Comparison of ENCODE assay signal across 12 mouse cellular contexts in genomic region chrX:107149391-107149993, GRCm38 (mm10). TPM values are rescaled to one million over a fixed set of nuclear protein-coding genes. Genes with fewer than 3 reads are reported as not detected.
A peak's percentile ranks its signal among the peaks of the same experiment; 100 is the strongest.
DNase-seq lines count a peak whose midpoint lies in the region; ATAC-seq and TF ChIP-seq lines count a peak whose summit lies in the region.
"Had no signal": no experiment of that assay in that cellular context is flagged by ENCODE, and none has a peak within 500 bp of the region (broad histone marks: within the 10 kb centered on the region; RNA-seq: fewer than 3 reads in every experiment).

No protein-coding gene starts in this region.

- TF ChIP-seq CTCF in lung, adult 2 months (IDR thresholded peaks at IDR 0.05; ENCODE audit: insufficient read depth, low read length): no peak
- no peak for TF ChIP-seq CTCF in lung, postnatal 0 days (IDR thresholded peaks at IDR 0.05)

- TF ChIP-seq POLR2A in lung, adult 2 months (IDR thresholded peaks at IDR 0.05; ENCODE audit: borderline replicate concordance, extremely low read depth, low read depth, low read length): no peak

- no peaks in the 10 kb centered on the region for H3K4me1 ChIP-seq in embryonic facial prominence, embryonic 12.5 days
- no peaks in the 10 kb centered on the region for H3K4me1 ChIP-seq in embryonic facial prominence, embryonic 10.5 days
- H3K4me1 ChIP-seq in lung, adult 2 months (ENCODE audit: control insufficient read depth, insufficient read depth, low read length): no peaks in the 10 kb centered on the region
- H3K4me1 ChIP-seq in lung, postnatal 0 days (ENCODE audit: insufficient read depth, low read depth, low read length): no peaks in the 10 kb centered on the region
- no peaks in the 10 kb centered on the region for H3K4me1 ChIP-seq in embryonic facial prominence, embryonic 14.5 days (ENCODE audit: control insufficient read depth, insufficient read depth, low read length)
- no peaks in the 10 kb centered on the region for H3K4me1 ChIP-seq in midbrain, embryonic 16.5 days (ENCODE audit: control insufficient read depth, insufficient read depth, low read length)
- H3K4me1 ChIP-seq: midbrain, embryonic 10.5 days had no signal

- no peak overlapping the region for H3K4me2 ChIP-seq in embryonic facial prominence, embryonic 12.5 days (replicated peaks)
- no peak overlapping the region for H3K4me2 ChIP-seq in lung, postnatal 0 days (replicated peaks; ENCODE audit: low read depth, low read length)
- peak overlapping the region; percentile 18 for H3K4me2 ChIP-seq in embryonic facial prominence, embryonic 14.5 days (ENCODE audit: low read depth, low read length)
- no peak overlapping the region for H3K4me2 ChIP-seq in midbrain, embryonic 16.5 days (ENCODE audit: low read length)

- no peak overlapping the region for H3K4me3 ChIP-seq in embryonic facial prominence, embryonic 12.5 days
- no peak overlapping the region for H3K4me3 ChIP-seq in embryonic facial prominence, embryonic 10.5 days
- H3K4me3 ChIP-seq in lung, adult 2 months (replicated peaks; ENCODE audit: extremely low read depth, low read depth, low read length): peak overlapping the region; percentile 10
- no peak overlapping the region for H3K4me3 ChIP-seq in lung, postnatal 0 days (ENCODE audit: low read depth, low read length)
- H3K4me3 ChIP-seq in embryonic facial prominence, embryonic 14.5 days (ENCODE audit: low read depth, low read length): 0 out of 2 replicates have a peak overlapping the region, but pooled peaks have one; percentile 10
- no peak overlapping the region for H3K4me3 ChIP-seq in midbrain, embryonic 16.5 days (ENCODE audit: low read depth, low read length)
- H3K4me3 ChIP-seq: midbrain, embryonic 10.5 days had no signal

- 0 out of 2 replicates have a peak overlapping the region, but pooled peaks have one; percentile 41 for H3K27ac ChIP-seq in embryonic facial prominence, embryonic 12.5 days
- H3K27ac ChIP-seq in embryonic facial prominence, embryonic 10.5 days (replicated peaks): no peak overlapping the region
- H3K27ac ChIP-seq in lung, postnatal 0 days (ENCODE audit: low read length): no peak overlapping the region
- peak overlapping the region; percentile 82 for H3K27ac ChIP-seq in embryonic facial prominence, embryonic 14.5 days (replicated peaks; ENCODE audit: low read depth, low read length)
- H3K27ac ChIP-seq in midbrain, embryonic 16.5 days (ENCODE audit: low read length): no peak overlapping the region
- H3K27ac ChIP-seq: kidney, postnatal 0 days; midbrain, embryonic 10.5 days had no signal

- H3K36me3 ChIP-seq in embryonic facial prominence, embryonic 12.5 days: no peaks in the 10 kb centered on the region
- no peaks in the 10 kb centered on the region for H3K36me3 ChIP-seq in embryonic facial prominence, embryonic 10.5 days (replicated peaks)
- H3K36me3 ChIP-seq in lung, postnatal 0 days (ENCODE audit: insufficient read depth, low read length): no peaks in the 10 kb centered on the region
- H3K36me3 ChIP-seq in embryonic facial prominence, embryonic 14.5 days (ENCODE audit: control insufficient read depth, insufficient read depth, low read length): no peaks in the 10 kb centered on the region
- H3K36me3 ChIP-seq in midbrain, embryonic 16.5 days (ENCODE audit: control insufficient read depth, insufficient read depth, low read length): no peaks in the 10 kb centered on the region
- H3K36me3 ChIP-seq: midbrain, embryonic 10.5 days had no signal

- no peak for TF ChIP-seq EP300 in lung, postnatal 0 days (IDR thresholded peaks at IDR 0.05)

- H3K9ac ChIP-seq in embryonic facial prominence, embryonic 12.5 days: no peak overlapping the region
- H3K9ac ChIP-seq in lung, postnatal 0 days (replicated peaks; ENCODE audit: low read depth): no peak overlapping the region
- peak overlapping the region; percentile 22; the same call in 1 of the 2 replicates for H3K9ac ChIP-seq in embryonic facial prominence, embryonic 14.5 days (ENCODE audit: low read depth, low read length)
- no peak overlapping the region for H3K9ac ChIP-seq in midbrain, embryonic 16.5 days (ENCODE audit: low read depth, low read length)

- H3K27me3 ChIP-seq in embryonic facial prominence, embryonic 12.5 days: no peaks in the 10 kb centered on the region
- H3K27me3 ChIP-seq in embryonic facial prominence, embryonic 10.5 days (replicated peaks; ENCODE audit: low read depth, poor library complexity, severe bottlenecking): peaks cover 14% of the 10 kb centered on the region
- H3K27me3 ChIP-seq in lung, postnatal 0 days (replicated peaks; ENCODE audit: insufficient read depth, low read length): no peaks in the 10 kb centered on the region
- no peaks in the 10 kb centered on the region for H3K27me3 ChIP-seq in embryonic facial prominence, embryonic 14.5 days (replicated peaks; ENCODE audit: control insufficient read depth, insufficient read depth, low read length)
- no peaks in the 10 kb centered on the region for H3K27me3 ChIP-seq in midbrain, embryonic 16.5 days (ENCODE audit: control insufficient read depth, insufficient read depth, low read depth, low read length)

- H3K9me3 ChIP-seq in embryonic facial prominence, embryonic 12.5 days: no peaks in the 10 kb centered on the region
- H3K9me3 ChIP-seq in embryonic facial prominence, embryonic 10.5 days: no peaks in the 10 kb centered on the region
- no peaks in the 10 kb centered on the region for H3K9me3 ChIP-seq in lung, postnatal 0 days (ENCODE audit: low read length)
- no peaks in the 10 kb centered on the region for H3K9me3 ChIP-seq in embryonic facial prominence, embryonic 14.5 days (ENCODE audit: control insufficient read depth, low read length)
- no peaks in the 10 kb centered on the region for H3K9me3 ChIP-seq in midbrain, embryonic 16.5 days (replicated peaks; ENCODE audit: control insufficient read depth, low read length, poor library complexity, severe bottlenecking)
- H3K9me3 ChIP-seq: midbrain, embryonic 10.5 days had no signal

- WGBS in embryonic facial prominence, embryonic 12.5 days: 51% methylated on average over 4 of the region's 4 CpGs
- 62% methylated on average over 4 of the region's 4 CpGs for WGBS in embryonic facial prominence, embryonic 10.5 days
- WGBS in lung, adult 2 months: 40% methylated on average over 4 of the region's 4 CpGs
- WGBS in lung, postnatal 0 days: 41% methylated on average over 4 of the region's 4 CpGs
- 43% methylated on average over 4 of the region's 4 CpGs for WGBS in embryonic facial prominence, embryonic 14.5 days
- WGBS in midbrain, embryonic 16.5 days: 62% methylated on average over 4 of the region's 4 CpGs

- DNase-seq in embryonic facial prominence, embryonic 10.5 days (ENCODE audit: low spot score): no peak
- no peak for DNase-seq in lung, adult 2 months
- no peak for DNase-seq in lung, postnatal 0 days (ENCODE audit: low spot score)
- DNase-seq in embryonic facial prominence, embryonic 14.5 days (ENCODE audit: low spot score): no peak
- DNase-seq in naive thymus-derived CD4-positive, alpha-beta T cell, adult 2 months (ENCODE audit: low read depth): peak; percentile 63
- no peak for DNase-seq in MN1 (ENCODE audit: low spot score)
- DNase-seq: cerebellum, adult 2 months; right cerebral cortex, postnatal 4 days had no signal

- ATAC-seq in embryonic facial prominence, embryonic 12.5 days (ENCODE audit: insufficient number of reproducible peaks, insufficient read depth, low FRiP score, low TSS enrichment): no peak
- no peak for ATAC-seq in lung, postnatal 0 days
- peak; percentile 12; the same call in 1 of the 2 replicates for ATAC-seq in embryonic facial prominence, embryonic 14.5 days (ENCODE audit: low read depth)
- ATAC-seq in midbrain, embryonic 16.5 days: no peak

RNA-seq across cellular contexts. Expression of gene P2ry10b, which starts 0.8 kb away (rescaled TPM):
- polyA plus RNA-seq in embryonic facial prominence, embryonic 12.5 days (2016; fragmentation: Nextera tagmentation; extraction: Ambion mirVana): 0.83 and 1.2 TPM in 2 replicates
- polyA plus RNA-seq in embryonic facial prominence, embryonic 10.5 days (2016; fragmentation: Nextera tagmentation; extraction: Ambion mirVana): 0.35 and 0.37 TPM in 2 replicates
- 2.7 and 4.4 TPM in 2 replicates for polyA plus RNA-seq in lung, adult 2 months (2012; rRNA removed)
- polyA plus RNA-seq in lung, postnatal 0 days (2015; fragmentation: Nextera tagmentation; extraction: Ambion mirVana): 1.4 and 1.5 TPM in 2 replicates
- 4.7 and 5.0 TPM in 2 replicates for polyA plus RNA-seq in embryonic facial prominence, embryonic 14.5 days (2014; fragmentation: Nextera tagmentation; extraction: Ambion mirVana)
- 0.34 and 0.96 TPM in 2 replicates for polyA plus RNA-seq in midbrain, embryonic 16.5 days (2015; fragmentation: Nextera tagmentation; extraction: Ambion mirVana)

Comparison
In these comparisons a context has a peak if more than half of its experiments do, and no peak if none do; other contexts are left out.
1. H3K27ac ChIP-seq: peak in embryonic facial prominence, embryonic 12.5 days (single experiment) and embryonic facial prominence, embryonic 14.5 days (single experiment); none in embryonic facial prominence, embryonic 10.5 days (single experiment), lung, postnatal 0 days (single experiment) and midbrain, embryonic 16.5 days (single experiment).
2. H3K4me3 ChIP-seq: peak in lung, adult 2 months (single experiment) and embryonic facial prominence, embryonic 14.5 days (single experiment); none in embryonic facial prominence, embryonic 12.5 days (single experiment), embryonic facial prominence, embryonic 10.5 days (single experiment), lung, postnatal 0 days (single experiment) and midbrain, embryonic 16.5 days (single experiment).